Mouse (Mus musculus): ENCODE results near the gene Gns. TPM values are rescaled to one million over a fixed set of nuclear protein-coding genes. Genes with fewer than 3 reads are reported as not detected.

Gns gene
- total RNA-seq, 2 experiments from 2014 or later: 12.0 to 12.6 TPM

DNA sequence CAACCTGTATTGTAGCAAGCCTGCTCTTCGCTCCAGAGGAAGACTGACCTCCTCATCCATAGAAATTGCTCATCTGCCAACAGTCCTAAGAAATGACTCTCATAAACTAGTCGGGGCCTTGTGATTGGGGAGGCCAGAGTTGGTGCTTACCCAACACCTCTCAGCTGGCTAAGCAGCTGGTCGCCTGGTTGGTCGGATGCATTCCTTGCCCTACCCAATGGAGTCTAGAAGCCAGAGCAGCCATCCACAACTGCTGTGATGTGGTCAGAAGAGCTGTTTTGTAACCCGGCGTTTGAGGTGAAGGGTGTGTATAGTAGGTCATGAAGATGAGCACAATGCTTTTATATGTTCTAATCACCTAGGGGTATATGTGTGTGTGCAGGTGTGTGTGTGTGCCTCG is 33.7 kb downstream of the Gns start:
- ATAC-seq (replicated peaks; ENCODE audit: poor library complexity): 0 out of 2 replicates have a peak, but pooled peaks have one; percentile 6

DNA sequence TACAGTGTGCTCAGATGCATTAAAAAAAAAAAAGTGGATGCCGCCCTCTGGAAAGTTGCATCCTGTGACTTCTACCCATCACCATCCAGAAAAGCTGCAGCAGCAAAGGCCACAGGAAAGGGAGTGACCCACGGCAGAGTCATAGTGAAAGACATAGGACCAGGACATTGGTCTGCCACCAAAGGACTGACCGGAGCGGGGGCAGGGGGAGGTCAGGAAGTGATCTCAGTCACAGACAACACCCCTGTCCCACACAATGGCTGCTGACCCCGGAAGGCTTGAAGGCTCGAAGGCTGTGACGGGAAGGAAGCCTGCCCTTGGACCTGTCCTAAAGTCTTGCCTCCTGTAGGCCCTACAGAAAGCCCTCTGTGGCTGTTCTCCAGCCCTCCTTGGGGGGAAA is 36.1 kb downstream of the Gns start:
- no peak for ATAC-seq (replicated peaks; ENCODE audit: poor library complexity)

DNA sequence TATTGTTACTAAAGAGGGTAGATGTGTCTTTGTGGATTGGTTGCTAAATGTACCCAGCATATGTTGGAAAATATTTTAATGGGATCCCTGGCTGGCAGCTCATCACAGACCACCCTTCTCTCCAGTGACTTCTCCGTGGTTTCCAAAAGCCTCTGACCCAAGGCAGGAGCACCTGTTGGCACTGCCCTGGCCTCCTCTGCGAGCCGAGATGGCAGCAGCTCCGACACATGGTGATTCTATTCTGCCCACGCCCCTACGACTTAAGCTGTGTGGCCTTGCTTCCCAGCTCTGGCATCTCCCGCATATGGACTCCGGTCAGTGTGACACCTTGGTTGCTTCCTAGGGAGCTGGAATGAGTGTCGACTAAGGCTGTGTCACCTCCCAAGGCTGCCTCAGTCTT is 38.2 kb downstream of the Gns start:
- ATAC-seq (replicated peaks; ENCODE audit: poor library complexity): no peak

DNA sequence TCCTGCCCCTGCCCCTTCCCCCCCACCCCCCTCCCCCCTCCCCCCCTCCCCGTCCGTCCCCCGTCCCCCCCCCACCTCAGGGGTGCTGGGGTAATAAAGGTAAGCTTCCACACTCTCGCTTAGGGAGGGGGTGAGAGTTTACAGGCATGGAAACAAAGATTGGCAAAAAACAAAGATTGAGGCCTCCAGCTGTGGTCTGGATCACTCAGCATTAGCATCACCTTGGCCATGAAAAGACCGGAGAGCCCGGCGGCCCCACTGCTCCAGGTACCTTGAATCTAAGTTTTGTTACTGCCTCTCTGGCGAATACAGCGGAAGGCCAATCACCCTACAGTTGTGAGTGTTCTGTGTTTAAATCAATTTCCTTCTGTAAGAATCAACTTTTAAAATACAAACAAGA is 39.1 kb downstream of the Gns start:
- ATAC-seq (replicated peaks; ENCODE audit: poor library complexity): no peak

DNA sequence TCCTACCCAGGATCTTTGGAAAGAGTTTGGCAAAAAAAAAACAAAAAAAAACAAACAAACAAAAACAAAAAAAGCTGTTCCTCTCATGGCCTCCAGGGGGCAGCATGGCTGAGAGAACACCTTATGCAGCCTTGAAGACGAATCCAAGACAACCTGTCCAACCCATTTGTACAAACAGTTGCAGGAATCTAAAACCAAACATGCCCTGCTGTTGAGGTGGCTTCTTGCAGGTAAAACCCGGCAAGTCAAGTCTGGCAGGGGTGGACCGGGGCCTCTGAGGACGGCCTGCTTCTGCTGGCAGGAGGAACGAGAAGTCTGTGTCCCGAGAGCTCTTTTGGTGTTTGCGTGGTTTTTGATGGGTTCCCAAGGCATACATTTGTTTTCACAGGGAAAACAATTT is 44.8 kb downstream of the Gns start:
- ATAC-seq (replicated peaks; ENCODE audit: poor library complexity): peak; percentile 89

DNA sequence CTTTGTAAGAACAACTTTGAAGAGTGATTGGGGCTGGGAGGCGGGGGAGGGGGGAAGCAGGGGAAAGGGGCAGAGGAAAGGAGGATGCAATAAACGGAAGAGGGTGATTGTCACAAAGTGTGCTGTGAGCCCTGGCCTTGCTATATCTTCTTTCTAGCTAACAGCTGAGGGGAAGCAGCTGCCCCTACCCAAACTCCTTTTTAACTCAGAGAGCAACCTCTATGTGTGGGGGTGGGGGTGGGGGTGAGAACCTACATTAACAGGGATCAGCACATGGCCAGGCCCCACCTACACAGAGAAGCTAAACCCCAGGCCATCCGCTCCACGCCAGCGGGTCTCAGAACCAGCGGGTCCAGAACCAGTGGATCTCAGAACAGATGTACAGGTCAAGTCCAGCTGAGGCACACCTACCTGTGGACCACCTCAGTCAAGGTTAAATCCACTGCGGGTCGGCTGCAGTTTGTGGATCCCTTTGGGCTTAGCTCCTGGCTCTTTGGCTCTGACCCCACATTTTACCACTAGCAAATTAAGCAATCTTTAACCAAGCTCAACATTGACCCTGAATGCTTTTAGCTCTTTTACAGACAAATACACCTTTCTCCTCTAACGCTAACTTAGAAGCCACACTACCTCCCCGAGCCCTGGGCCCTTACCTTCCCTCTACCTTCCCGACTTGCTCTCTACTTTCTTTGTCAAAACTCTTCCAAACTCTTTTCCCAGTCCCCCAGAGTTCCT is 47.0 kb downstream of the Gns start:
- no peak for ATAC-seq (replicated peaks; ENCODE audit: poor library complexity)

DNA sequence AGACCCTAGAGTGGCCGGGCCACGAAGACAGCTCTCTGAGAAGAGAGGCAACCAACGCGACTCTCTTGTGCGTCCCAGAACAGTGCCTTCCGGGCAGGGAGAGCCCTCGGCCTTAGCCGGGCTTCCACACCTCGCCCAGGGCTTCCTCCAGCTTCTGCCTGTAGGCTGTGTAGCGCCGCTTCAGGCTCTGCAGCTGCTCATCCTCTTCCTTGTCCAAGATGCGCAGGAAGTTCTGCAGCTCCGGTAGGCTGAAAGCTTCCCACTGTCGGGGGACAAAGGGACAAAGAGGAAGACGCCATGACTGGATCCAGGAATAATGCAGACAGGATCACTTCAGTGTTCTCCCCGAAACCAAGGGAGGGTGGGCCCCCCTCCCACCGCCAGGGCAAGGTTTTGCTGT is 47.9 kb downstream of the Gns start:
- ATAC-seq (replicated peaks; ENCODE audit: poor library complexity): no peak

DNA sequence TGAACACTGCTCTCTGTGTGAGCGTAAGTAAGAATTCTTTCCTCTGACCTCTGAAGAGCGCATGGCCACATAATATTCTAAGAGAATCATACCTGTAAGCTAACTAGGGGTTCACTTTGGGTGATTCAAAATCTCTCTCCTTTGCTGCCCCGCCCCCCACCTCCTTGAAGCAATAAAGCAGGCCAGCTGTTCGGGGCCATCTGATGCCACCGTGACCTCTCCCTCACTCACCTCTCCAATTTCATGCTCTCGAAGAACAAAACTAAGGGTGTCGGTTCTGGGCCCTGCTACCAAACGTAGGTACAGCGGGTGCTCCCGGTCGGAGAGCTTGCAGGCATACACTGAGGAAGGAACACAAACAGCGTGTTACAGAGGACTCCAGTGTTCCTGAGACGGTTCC is 49.2 kb downstream of the Gns start:
- ATAC-seq (replicated peaks; ENCODE audit: poor library complexity): no peak

DNA sequence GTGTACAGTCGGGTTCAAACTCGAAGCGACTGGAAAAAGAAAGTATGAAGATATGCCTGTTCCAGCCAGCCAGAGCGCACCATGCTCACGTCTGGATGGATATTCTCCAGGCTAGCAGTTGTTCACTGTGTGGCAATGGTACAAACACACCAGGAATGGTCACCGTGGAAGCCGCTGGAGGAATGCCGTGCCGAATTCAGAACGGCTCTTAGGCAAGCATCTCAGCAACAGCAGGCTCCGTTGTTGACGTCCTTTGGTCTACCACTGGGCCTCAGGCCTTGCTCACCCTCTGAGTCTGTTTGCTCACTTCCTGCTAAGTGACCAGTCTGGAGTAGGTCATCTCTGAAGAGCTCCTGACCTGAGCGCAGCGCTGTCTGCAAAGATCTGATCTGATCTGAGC is 53.9 kb downstream of the Gns start:
- no peak for ATAC-seq (replicated peaks; ENCODE audit: poor library complexity)

DNA sequence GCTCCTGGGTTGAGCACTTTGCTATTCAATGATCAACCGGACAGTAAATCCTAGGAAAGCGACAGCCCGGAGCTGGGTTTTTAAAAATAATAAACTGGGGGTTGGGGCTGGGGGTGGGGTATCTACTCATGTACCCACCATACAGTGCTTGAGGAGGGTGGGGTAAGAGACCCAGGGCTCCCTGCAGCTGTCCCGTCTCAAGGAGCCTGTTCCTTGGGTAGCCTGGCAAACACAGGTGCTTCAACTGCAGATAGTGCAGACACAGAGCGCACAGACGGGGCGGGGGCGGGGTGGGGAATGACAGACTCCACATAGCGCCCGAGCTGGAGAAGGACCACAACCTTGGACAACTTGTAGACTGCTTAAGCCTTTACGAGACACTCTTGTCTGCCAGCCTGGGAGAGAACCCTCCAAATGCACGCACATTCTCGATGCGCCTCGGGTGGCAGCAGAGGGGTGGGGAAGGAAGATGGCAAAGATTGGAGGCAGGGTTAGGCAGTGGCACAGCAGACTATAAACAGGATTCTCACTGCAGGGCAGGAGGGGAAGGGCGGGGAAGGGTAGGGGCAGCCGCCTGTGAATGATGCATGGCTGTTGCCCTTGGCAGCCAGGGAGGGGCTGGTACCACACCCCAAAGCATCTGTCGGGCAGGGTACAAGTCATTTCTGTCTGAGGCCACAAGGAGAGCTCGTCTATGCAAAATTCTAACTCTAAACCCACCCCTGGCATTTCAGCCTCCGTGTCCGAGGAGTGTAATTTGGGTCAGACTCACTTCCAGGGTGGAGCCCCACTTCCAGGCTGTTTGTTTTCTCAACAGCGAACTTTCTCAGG is 55.0 kb downstream of the Gns start:
- ATAC-seq (replicated peaks; ENCODE audit: poor library complexity): peak; percentile 85

DNA sequence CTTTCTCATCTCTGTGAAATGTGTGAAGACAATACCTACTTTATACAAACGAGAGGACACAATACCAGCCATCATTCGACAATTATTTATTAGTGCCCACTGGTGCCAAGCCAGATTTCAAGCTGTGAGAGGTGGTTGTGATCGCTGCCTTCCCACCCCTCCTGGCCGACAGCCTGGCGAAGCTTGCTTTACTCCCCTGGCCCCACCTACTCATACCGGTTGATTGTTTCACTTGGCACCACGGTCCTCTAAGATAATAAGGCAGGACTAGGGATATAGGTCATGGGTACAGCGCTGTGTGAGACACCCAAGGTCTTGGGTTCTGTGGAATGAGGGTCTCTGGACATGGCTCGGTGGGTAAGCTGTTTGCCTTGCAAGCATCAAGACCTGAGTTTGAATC is 56.1 kb downstream of the Gns start:
- ATAC-seq (replicated peaks; ENCODE audit: poor library complexity): no peak

DNA sequence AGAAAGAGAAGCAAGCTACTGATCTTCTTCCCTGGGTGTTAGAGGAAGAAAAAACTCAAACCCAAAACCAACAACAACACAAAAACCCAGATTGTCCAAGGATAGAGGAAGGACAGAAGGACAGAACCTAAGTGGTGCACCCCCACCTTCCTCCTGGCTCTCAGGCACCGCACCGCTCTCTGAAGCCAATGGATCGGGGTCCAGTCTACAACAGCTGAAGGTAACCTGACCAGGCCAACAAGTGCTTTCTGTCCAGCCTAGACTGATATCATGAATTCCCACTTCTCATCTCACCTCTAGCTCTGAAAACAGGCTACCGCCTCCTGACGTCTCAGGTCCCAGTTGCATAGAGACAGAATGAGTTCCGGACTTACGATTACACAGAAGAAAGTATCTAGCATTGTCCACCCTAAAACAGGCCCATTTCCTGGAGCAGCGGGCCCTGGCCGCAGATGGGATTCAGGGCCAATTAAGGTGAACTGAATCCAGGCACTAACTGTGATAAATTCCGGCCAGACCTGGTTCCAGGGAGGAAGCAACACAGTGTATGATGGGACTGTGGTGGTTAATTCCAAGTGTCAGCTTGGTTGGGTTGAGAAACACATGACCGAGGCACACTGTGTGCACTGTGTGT is 56.9 kb downstream of the Gns start:
- ATAC-seq (replicated peaks; ENCODE audit: poor library complexity): no peak

DNA sequence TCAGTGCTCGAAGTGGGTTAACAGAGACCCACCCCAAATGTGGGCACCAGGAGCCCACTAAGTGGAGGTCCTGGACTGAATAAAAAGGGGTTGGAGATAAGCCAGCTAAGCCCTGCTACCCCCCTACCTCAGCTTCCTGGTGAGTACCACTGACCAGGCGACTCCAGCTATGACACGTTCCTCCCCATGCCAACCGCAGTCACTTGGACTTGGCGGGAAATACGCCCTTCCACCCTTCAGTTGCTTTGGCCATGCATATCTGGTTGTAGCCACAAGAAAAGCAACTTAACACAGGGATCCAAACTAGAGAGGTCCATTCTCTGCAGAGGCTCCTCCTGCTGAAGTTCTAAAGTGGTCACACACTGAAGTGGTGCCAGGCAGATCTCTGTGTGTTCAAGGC is 57.4 kb downstream of the Gns start:
- no peak for ATAC-seq (replicated peaks; ENCODE audit: poor library complexity)

DNA sequence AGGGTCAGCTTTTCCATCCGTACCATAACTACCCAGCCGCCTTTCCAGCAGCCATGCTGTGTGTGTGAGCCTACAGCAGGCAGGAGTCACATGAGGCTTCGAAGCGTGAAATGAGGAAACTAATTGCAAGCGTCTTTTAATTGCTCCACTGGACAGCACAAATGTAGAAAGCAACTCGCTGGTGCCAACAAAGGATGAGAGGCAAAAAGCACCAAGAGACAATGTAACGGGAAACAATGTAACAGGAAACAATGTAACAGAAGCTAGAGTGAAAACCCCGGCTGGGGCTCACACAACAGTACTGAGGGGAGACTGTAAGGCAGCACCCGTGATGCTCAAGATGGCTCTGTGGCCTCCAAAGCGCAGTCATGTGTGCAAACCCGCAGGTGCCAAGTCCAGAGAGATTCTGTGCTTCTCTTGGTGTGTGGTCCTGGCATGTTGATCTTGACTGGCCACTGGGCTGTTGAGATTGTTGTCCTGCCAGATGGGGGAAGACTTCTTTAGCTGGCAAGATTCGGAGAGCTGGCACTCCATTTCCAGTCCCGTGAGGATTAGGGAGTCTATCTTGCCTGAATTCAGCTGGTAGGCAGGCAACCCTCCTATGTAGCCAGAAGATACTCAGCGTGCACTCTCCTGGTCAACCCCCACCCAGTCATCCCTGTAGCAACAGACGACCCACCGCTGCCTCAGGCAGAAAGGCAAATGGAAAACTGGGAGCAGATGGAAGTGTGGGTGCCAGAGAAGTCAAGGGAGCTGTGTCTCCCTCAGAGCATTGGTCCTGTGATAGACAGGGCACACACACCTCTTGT is 58.9 kb downstream of the Gns start:
- ATAC-seq (replicated peaks; ENCODE audit: poor library complexity): no peak

DNA sequence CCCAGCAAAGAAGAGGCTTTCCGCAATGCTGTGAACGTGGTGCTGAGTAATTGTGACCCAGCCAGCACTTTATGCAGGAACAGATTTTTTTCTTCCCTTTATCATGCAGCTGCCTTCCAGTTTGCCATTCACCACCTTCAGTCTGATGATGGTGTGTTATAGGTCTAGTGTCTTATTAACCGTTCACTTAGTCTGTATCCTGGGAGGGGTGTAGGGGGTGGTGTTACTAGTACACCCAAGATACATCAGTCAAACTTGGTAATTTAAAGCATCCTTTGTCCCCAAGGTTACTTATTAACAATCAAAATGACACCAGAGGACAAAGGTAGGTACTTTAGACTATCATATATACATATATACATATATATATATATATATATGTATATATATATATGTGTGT is 59.6 kb downstream of the Gns start:
- ATAC-seq (replicated peaks; ENCODE audit: poor library complexity): no peak

DNA sequence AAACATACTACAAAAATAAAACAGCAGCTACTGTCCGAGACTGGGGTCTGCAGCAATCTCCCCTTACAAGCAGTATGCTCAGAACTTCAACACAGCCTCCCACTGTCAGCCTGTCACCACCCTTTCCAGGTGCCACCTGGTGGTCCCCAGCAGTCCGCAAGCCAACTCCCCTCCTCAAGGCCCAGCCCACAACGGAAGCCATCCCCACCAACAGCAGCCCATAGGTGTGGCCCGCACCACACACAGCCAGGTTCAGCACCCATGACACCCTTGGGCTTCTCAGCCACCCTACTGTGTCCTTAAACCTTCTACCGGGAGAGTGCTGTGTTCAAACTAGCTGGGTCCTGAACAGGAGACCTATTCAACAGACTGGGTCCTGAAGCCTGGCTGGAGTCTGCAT is 60.2 kb downstream of the Gns start:
- ATAC-seq (replicated peaks; ENCODE audit: poor library complexity): no peak

DNA sequence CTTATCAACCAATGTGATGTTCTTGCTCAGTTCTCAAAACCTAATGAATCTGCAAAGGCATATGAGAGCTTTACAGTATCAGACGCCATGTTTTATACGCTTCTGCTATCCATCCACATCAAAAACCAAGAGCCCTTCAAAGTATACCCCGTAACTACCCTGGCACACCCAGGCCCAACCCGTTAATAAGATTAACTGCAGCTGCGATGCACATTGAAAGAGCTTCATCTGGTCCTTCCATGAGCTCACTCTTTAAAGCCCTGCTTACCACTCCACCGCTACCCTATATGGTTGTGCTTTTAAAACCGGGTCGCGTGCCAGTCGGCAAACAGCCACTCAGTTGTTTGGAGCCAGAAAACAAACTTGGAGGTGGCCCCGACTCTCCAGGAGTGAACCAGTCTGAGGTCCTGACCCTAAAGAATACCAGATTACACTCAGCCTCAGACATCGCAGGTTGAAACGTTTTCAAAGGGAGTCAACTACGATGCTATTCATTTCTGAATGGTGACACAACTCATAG is 60.7 kb downstream of the Gns start:
- ATAC-seq (replicated peaks; ENCODE audit: poor library complexity): no peak

DNA sequence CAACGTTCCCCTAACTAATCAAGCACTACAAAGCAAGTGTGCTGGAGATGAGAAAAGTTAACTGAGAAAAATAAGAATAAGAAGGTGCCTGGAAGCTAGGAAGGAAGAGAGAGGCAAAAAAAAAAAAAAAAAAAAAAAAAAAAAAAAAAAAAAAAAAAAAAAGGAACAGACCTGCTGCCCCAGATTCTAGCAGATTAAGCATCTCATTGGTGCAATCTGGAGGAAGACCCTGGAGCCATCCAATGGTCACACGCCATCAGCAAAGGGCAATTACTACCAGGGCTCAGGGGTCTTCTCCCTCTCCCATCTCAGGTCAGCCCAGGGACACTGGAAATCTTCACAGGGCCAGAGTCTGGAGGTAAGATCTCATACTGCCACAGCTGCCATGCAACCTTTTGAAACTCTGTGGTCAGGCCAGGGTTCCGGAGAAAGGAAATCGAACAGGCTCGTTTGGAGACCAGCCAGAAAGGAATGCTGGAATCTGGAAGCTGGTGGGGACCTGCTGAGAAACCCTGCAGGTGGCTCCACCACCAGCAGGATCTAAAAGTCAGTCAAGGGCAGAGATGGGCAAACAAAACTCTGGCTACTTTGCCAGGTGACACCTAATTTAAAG is 61.7 kb downstream of the Gns start:
- peak; percentile 26 for ATAC-seq (replicated peaks; ENCODE audit: poor library complexity)

DNA sequence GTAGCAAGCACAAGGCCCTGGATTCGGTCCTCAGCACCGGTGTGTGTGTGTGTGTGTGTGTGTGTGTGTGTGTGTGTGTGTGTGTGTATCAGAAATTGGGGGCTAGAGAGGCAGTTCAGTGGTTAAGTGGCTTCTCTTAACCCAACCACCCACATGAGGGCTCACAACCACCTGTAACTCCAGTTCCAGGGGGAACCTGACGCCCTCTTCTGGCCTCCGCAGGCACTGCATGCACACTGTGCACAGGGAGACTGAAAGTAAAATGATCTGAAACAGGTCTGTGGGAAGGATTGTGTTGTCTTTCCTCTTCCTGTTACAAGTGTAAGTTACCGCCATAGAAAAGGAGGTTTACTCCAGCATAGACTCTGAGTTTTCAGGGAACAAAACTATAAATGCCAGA is 62.2 kb downstream of the Gns start:
- ATAC-seq (replicated peaks; ENCODE audit: poor library complexity): peak; percentile 52

DNA sequence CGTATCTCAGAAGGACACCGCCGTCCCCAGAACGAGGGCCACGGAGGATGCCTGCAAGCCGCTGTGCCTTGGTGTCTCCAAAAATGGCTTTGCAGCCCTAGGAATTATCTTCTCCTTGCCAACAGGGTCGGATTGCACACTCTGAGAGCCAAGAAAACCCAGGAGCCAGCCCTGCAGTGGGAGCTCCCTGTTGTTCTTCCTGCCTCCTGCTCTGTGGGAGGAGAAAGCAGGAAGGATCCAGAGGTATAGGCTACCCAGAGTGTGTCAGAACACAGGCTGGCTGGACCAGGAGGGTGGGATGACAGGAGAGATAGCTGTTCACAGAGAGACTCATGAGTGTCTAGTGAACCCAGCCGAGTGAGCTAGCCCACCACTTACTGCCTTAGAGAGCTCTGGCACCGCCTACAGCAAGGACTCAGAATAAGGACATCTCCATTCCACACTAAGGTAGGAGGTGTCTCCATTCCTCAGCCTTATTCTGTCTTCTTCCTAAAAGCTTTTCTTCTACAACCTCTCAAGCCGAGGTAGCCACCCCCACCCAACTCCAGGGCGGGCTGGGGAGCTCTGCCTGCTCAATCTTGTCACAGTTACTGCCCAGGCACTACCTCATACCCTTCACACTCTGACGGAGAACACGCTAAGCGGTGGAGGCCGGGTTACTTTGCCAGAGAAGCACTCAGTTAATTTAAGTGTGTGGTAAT is 63.3 kb downstream of the Gns start:
- no peak for ATAC-seq (replicated peaks; ENCODE audit: poor library complexity)
